Mouse (Mus musculus) hindbrain, embryonic 12.5 days (tissue): ENCODE data around the gene Chuk. TPM values are rescaled to one million over a fixed set of nuclear protein-coding genes. Genes with fewer than 3 reads are reported as not detected.

Source experiments
- ATAC-seq: fragments of 200-750 bp; cut with Nextera tagmentation; 2 replicates; pipeline ENCODE4 v1.8.0; 2017; ENCODE audit warnings: moderate TSS enrichment; ENCODE audit not compliant: low FRiP score
- H3K27ac ChIP-seq: fragments of 300-500 bp; sonication (generic); 2 replicates; pipeline ENCODE4 v1.5.1; 2016; ENCODE audit warnings: mild to moderate bottlenecking
- H3K27me3 ChIP-seq: fragments of 300-500 bp; sonication (generic); 2 replicates; pipeline ENCODE4 v1.6.1; 2016; ENCODE audit warnings: mild to moderate bottlenecking
- H3K36me3 ChIP-seq: fragments of 300-500 bp; sonication (generic); 2 replicates; pipeline ENCODE4 v1.6.1; 2016; ENCODE audit warnings: mild to moderate bottlenecking
- H3K4me1 ChIP-seq: fragments of 300-500 bp; sonication (generic); 2 replicates; pipeline ENCODE4 v1.6.1; 2016
- H3K4me2 ChIP-seq: fragments of 300-500 bp; sonication (generic); replicated peaks from 2 replicates; pipeline ENCODE4 v1.6.1; 2016; ENCODE audit warnings: mild to moderate bottlenecking
- H3K4me3 ChIP-seq: fragments of 300-500 bp; sonication (generic); 2 replicates; pipeline ENCODE4 v1.5.1; 2016; ENCODE audit warnings: mild to moderate bottlenecking
- H3K9ac ChIP-seq: fragments of 300-500 bp; sonication (generic); 2 replicates; pipeline ENCODE4 v1.6.1; 2016; ENCODE audit warnings: mild to moderate bottlenecking, moderate library complexity
- H3K9me3 ChIP-seq: fragments of 300-500 bp; sonication (generic); replicated peaks from 2 replicates; pipeline ENCODE4 v1.6.1; 2016; ENCODE audit warnings: mild to moderate bottlenecking
- WGBS: fragments of 180-500 bp; shearing (Covaris S2); methylation state at CpG from one replicate; pipeline ENCODE4 v1.1.7; 2016; 5-methylcytosine and 5-hydroxymethylcytosine counted together
- polyA plus RNA-seq: library from polyadenylated mRNA; unstranded; fragments of >200 nt; fragmentation: Nextera tagmentation; extraction: Ambion mirVana; gene quantifications from 2 replicates; pipeline ENCODE4 v1.2.1, GENCODE M21; 2016

Gene Chuk
- polyA plus RNA-seq, 1 experiment from 2014 or later, result 64.8 TPM

- Histone ChIP-seq H3K9me3 (no peaks in the 10 kb centered on the region), H3K4me2 (no peak overlapping the region), H3K4me1 (no peaks in the 10 kb centered on the region), H3K36me3 (no peaks in the 10 kb centered on the region), H3K27me3 (no peaks in the 10 kb centered on the region), H3K4me3 (no peak overlapping the region), H3K9ac (no peak overlapping the region), H3K27ac (no peak overlapping the region)
- ATAC-seq, result no peak
- WGBS, result 91% methylated on average over 13 of the region's 13 CpGs
Measured at GRCm38 (mm10) chr19:44024921-44025585, 82.2 kb downstream of the Chuk start.

Other genes starting within 250 kb of the Chuk start
- 14.5 and 16.9 TPM in 2 replicates for gene Dnmbp, start 167.3 kb downstream of the Chuk start, polyA plus RNA-seq
- 0.20 and 0.26 TPM in 2 replicates for gene Cpn1, start 120.9 kb downstream of the Chuk start, polyA plus RNA-seq
- not detected in 2 replicates for gene Cyp2c23, start 78.3 kb downstream of the Chuk start, polyA plus RNA-seq
- gene Erlin1, start 37.7 kb downstream of the Chuk start, polyA plus RNA-seq, result 23.3 and 23.5 TPM in 2 replicates
- gene Cwf19l1, start 28.4 kb upstream of the Chuk start, polyA plus RNA-seq, result 35.6 and 38.6 TPM in 2 replicates
- 125 and 138 TPM in 2 replicates for gene Bloc1s2, start 39.0 kb upstream of the Chuk start, polyA plus RNA-seq
- 0.36 and 0.39 TPM in 2 replicates for gene Pkd2l1, start 85.0 kb upstream of the Chuk start, polyA plus RNA-seq
- 0.93 and 1.6 TPM in 2 replicates for gene Scd3, start 95.8 kb upstream of the Chuk start, polyA plus RNA-seq
- gene Scd2, start 186.2 kb upstream of the Chuk start, polyA plus RNA-seq, result 404 and 420 TPM in 2 replicates
- 0.07 and 0.10 TPM in 2 replicates for gene Scd4, start 225.6 kb upstream of the Chuk start, polyA plus RNA-seq